Mouse (Mus musculus) heart, adult 18-20 months (tissue): ENCODE measurements around the gene Zfp971. TPM values are rescaled to one million over a fixed set of nuclear protein-coding genes. Genes with fewer than 3 reads are reported as not detected.
"Not testable (repeated sequence)": the region's sequence is repeated elsewhere in the genome, so short reads cannot be mapped to it uniquely, and the experiment has no call there.

ENCODE experiments used
- DNase-seq, 2 experiments: peaks; one replicate each; pipeline ENCODE4 v3.0.0; 2021 to 2022; ENCODE audit warnings: mixed read lengths in 1 of 2
- long read RNA-seq, 2 experiments: library from polyadenylated mRNA; stranded (forward); transcript quantifications; one replicate each; pipeline ENCODE4 v2.0.0; 2021
- total RNA-seq, 2 experiments: library from RNA; stranded (reverse); gene quantifications; 2 replicates each; pipeline ENCODE4 v1.2.3; 2021

The Zfp971 gene
- total RNA-seq, result 100 to 1,000 TPM in 1 of 2 experiments, 10 to 100 TPM in 1; 97.5 to 107 TPM
- long read RNA-seq, experiment 1, transcript Zfp971-201 (3 exons, 923 nt), result major isoform, 11 of 12 reads
- long read RNA-seq, experiment 1, partial matches to known transcripts, result 0 of 12 reads
- long read RNA-seq, experiment 1, other reads (novel, unspliced or antisense), result 1 of 12 reads
- long read RNA-seq, experiment 2, transcript Zfp971-201 (3 exons, 923 nt), result major isoform, 5 of 6 reads
- long read RNA-seq, experiment 2, partial matches to known transcripts, result 0 of 6 reads
- long read RNA-seq, experiment 2, other reads (novel, unspliced or antisense), result 1 of 6 reads

- DNase-seq, result peak; percentile 83 to 87
Observed at GRCm38 (mm10) chr2:178023011-178023611, at the start of gene Zfp971. TSS of gene Zfp971 (plus strand) at chr2:178023284.

DNA sequence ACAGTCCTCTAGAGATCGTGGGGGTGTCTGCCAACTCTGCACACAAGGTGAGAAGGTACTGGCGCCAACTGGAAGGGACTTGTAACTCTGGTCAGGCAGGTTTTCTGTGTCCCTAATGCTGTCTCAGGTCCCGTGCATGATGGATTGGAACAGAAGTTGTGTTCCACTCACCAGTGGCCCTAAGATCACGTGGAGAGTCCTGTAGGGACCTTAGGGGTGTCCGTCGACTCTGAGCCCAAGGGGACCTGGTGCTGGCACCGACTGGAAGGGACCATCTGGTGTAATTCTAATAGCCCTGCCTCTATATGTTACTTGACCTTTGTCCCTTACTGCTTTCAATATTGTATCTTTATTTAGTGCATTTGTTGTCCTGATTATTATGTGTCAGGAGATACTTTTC is 48.3 kb upstream of the Zfp971 start:
- not testable (repeated sequence) for DNase-seq

DNA sequence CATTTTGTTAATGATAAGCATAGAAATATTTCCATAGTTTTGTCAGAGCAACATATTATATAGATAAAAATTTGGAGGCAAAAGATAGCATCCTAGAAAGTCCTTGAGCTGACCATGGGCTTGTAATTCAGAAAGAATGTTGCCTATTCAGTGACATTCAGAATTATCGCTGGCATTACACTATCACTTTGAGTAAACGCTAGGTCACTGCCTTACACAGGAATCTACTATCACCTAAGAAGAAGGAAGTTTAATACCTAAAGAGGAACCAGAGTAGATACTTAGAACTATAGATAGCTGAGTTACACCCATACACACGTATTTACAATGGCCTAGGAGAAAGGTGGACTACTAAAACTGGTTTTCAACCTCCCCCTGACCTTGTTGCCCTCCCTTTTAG is 3.6 kb upstream of the Zfp971 start:
- DNase-seq, result not testable (repeated sequence)

DNA sequence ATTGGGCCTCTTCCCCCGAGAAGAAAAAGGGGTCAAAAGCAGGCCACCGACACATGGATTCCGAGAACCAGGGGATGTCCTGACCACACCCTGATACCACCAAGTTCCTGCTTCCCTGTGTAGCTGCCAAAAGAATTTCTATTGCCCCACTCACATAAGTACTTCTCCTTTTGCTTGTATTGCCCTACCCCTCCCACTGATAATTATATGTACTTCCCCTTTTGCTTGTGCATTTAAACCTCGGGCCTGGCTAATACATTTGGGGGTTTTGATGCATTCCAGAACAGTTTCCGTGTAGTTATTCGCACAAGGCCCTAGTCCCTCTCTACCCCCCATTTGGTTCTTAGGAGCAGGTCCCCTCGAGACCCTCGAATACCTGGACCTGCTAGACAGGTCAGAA is 2.3 kb upstream of the Zfp971 start:
- DNase-seq, result peak in 1 of 2 experiments; percentile 52

DNA sequence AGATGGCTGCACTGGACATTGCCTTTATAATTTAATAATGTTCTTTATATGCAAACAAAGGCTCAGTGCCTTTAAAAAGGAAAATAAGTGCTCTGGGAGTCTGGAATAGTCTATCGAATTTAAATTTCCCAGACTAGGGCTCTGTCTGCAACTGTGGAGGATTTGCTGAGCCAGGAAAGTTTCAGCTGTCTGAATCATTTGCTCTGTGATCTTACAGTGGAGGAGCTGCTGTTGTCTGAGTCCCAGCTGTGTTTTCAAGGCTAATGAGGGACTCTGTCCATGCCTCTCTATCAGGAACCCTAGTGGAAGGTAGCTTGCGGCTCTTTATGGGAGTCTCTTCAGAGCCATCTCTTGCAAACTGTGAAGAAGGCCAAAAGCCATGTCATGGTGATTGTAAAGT is 777 bp downstream of the Zfp971 start:
- DNase-seq, result peak in 1 of 2 experiments; percentile 33

DNA sequence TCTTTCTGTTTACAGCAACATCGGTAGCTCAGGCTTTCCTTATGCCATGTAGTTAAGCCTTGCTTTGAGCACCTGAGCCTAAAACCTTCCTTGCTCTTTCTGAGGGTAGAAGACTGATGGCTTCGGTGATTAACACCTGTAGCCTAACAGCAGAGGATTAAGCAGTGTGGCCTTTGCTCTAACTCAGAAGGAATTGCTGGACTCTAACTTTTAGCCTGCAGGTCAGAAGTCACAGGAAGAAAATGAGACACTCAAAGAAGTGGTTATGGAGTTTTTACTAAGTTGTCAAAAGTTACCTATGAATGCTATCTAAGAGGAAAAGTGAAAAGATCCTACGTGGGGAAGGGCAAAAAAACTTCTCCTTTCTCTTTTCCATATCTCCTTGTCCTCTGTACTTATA is 4.5 kb downstream of the Zfp971 start:
- DNase-seq, result not testable (repeated sequence)

DNA sequence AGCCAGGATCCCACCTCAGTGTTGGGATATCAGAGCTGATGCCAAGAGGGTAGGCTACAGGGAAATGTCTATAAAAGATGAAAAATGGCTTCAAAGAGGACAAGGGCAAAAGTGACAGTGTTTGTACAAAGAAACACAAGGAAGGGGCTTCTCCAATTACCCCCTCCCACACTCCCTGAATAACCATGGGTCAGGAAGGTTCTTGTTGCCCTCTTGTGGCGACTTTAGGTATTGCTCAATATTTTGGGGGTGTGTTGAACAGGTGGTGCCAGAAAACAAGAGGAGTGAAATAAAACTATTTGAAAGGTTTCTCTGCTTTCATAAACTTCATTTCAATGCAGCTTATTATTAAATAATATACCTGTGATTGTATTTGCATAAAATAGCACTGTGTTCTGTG is 35.1 kb downstream of the Zfp971 start:
- DNase-seq, result peak; percentile 66 to 89

DNA sequence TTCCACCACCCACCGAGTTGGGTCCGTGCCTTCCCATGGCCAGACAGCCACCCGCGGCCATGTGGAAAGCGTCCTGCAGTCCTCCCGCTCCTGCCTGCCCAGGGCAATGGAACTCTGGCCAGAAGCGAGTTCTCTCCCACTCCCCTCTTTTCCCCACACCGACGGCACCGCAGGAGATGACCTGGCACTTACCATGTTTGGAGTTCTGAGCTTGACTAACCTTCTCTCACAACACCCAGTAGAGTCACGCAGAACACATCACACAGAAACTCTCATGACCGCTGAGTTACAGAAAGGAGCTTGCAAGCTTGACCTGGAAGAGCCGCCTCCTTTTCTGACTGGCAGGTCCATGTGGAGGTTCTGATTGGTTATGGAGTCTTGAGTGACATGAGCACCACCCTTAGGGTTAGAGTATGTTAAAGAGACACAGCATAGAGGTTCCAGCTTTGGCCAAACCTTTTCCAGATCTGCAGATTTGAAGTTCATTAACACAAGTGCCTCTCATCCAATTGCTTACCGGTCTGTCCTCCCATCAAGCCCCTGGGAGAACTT is 55.2 kb downstream of the Zfp971 start, which contains the start of gene Zfp931:
Zfp931 (minus strand) TSS at position 311 of the 552 bp plus-strand sequence.
- peak in 1 of 2 experiments; percentile 35 for DNase-seq

Other genes with a start within 250 kb of the Zfp971 start
- 100 to 1,000 TPM in 1 of 2 experiments, 10 to 100 TPM in 1; 86.7 to 109 TPM for gene Gm14325, start 182.9 kb upstream of the Zfp971 start, total RNA-seq
- 10 to 100 TPM; 47.3 to 59.0 TPM for gene Gm14327, start 126.2 kb upstream of the Zfp971 start, total RNA-seq
- under 1 TPM; 0.82 to 0.95 TPM for gene Zfp972, start 97.7 kb upstream of the Zfp971 start, total RNA-seq
- 10 to 100 TPM; 39.1 to 42.1 TPM for gene Gm14326, start 66.0 kb upstream of the Zfp971 start, total RNA-seq
- 10 to 100 TPM; 13.2 to 14.2 TPM for gene Zfp931, start 55.2 kb downstream of the Zfp971 start, total RNA-seq
- under 1 TPM; 0.69 to 0.94 TPM for gene Phactr3, start 95.7 kb downstream of the Zfp971 start, total RNA-seq